Mouse (Mus musculus) CH12.LX (cell line): ENCODE data around the gene Trim15. TPM values are rescaled to one million over a fixed set of nuclear protein-coding genes. Genes with fewer than 3 reads are reported as not detected.

Experiments
- DNase-seq: peaks from one replicate; pipeline ENCODE4 v3.0.0-alpha.2; 2013; ENCODE audit errors: extremely low read depth
- H3K27ac ChIP-seq: 2 replicates; pipeline ENCODE4 v1.5.1; 2012; ENCODE audit warnings: low read depth, mild to moderate bottlenecking, control low read depth, moderate library complexity; ENCODE audit not compliant: insufficient read depth
- H3K27me3 ChIP-seq: replicated peaks from 2 replicates; pipeline ENCODE3; 2012; ENCODE audit warnings: inconsistent platforms
- H3K36me3 ChIP-seq, 2 experiments: replicated peaks in 1 of 2; 2 replicates each; pipeline versions ENCODE3 to v1.6.1; 2012; ENCODE audit warnings: inconsistent platforms in 1 of 2, low read length in 1 of 2, mild to moderate bottlenecking in 1 of 2, mixed read lengths in 1 of 2, moderate library complexity in 1 of 2; ENCODE audit not compliant: control insufficient read depth in 1 of 2, insufficient read depth in 1 of 2
- H3K4me1 ChIP-seq, 2 experiments: 2 replicates each; pipeline ENCODE4 v1.6.1; 2012; ENCODE audit warnings: inconsistent platforms in 1 of 2, moderate library complexity in 1 of 2; ENCODE audit not compliant: insufficient read depth in 2 of 2, control insufficient read depth in 1 of 2
- H3K4me2 ChIP-seq: 2 replicates; pipeline ENCODE4 v1.6.1; 2012; ENCODE audit warnings: low read depth, mild to moderate bottlenecking, control low read depth; ENCODE audit not compliant: poor library complexity, insufficient read depth, severe bottlenecking
- H3K4me3 ChIP-seq, 3 experiments: fragments of 150-350 bp in 1 of 3; sonication (generic) in 1 of 3; replicated peaks in 1 of 3; 2 replicates each; pipeline versions ENCODE3 to v1.5.1; 2011 to 2012; ENCODE audit warnings: low read depth in 2 of 3, low read length in 2 of 3, mild to moderate bottlenecking in 2 of 3, moderate library complexity in 2 of 3, control low read depth in 1 of 3, improper control_type of control experiment in 1 of 3, inconsistent platforms in 1 of 3, mixed read lengths in 1 of 3; ENCODE audit not compliant: poor library complexity in 1 of 3
- H3K79me2 ChIP-seq: replicated peaks from 2 replicates; pipeline ENCODE4 v1.6.1; 2012; ENCODE audit warnings: mild to moderate bottlenecking, moderate library complexity; ENCODE audit not compliant: control insufficient read depth, poor library complexity, insufficient read depth, severe bottlenecking; ENCODE audit errors: extremely low read depth
- H3K9ac ChIP-seq: 2 replicates; pipeline ENCODE4 v1.6.1; 2012; ENCODE audit warnings: low read depth, mild to moderate bottlenecking, control low read depth, moderate library complexity; ENCODE audit not compliant: insufficient read depth
- H3K9me3 ChIP-seq: replicated peaks from 2 replicates; pipeline ENCODE3; 2012; ENCODE audit warnings: low read length, inconsistent platforms, mixed read lengths
- CHD1 ChIP-seq: IDR thresholded peaks from 2 replicates; pipeline ENCODE4 v1.6.1; 2012; ENCODE audit warnings: low read depth, low read length, improper control_type of control experiment, inconsistent platforms
- CTCF ChIP-seq, 2 experiments: IDR thresholded peaks in 1 of 2; conservative IDR thresholded peaks in 1 of 2; 2 replicates each; pipeline ENCODE4 v1.5.1; 2011 to 2012; ENCODE audit warnings: low read depth in 2 of 2, low read length in 2 of 2, improper control_type of control experiment in 1 of 2, inconsistent platforms in 1 of 2, mild to moderate bottlenecking in 1 of 2, moderate library complexity in 1 of 2
- ETS1 ChIP-seq: conservative IDR thresholded peaks from 2 replicates; pipeline ENCODE4 v1.6.1; 2012; ENCODE audit warnings: low read depth, mild to moderate bottlenecking, inconsistent platforms, low read length, improper control_type of control experiment, moderate library complexity
- HCFC1 ChIP-seq: IDR thresholded peaks from 2 replicates; pipeline ENCODE4 v1.6.1; 2012; ENCODE audit warnings: low read depth, mild to moderate bottlenecking, inconsistent platforms, low read length, improper control_type of control experiment
- IRF4 ChIP-seq: IDR thresholded peaks from 2 replicates; pipeline ENCODE4 v1.6.1; 2014; ENCODE audit warnings: low read depth, mild to moderate bottlenecking, inconsistent platforms, low read length, improper control_type of control experiment
- MAFK ChIP-seq: IDR thresholded peaks from 2 replicates; pipeline ENCODE4 v1.6.1; 2011; ENCODE audit warnings: low read length, improper control_type of control experiment; ENCODE audit not compliant: insufficient replicate concordance
- MAZ ChIP-seq: IDR thresholded peaks from 2 replicates; pipeline ENCODE4 v1.6.1; 2012; ENCODE audit warnings: low read depth, mild to moderate bottlenecking, inconsistent platforms, low read length, improper control_type of control experiment, moderate library complexity
- MXI1 ChIP-seq: IDR thresholded peaks from 2 replicates; pipeline ENCODE4 v1.6.1; 2011; ENCODE audit warnings: mild to moderate bottlenecking, low read depth, low read length, improper control_type of control experiment
- MYC ChIP-seq: IDR thresholded peaks from 2 replicates; pipeline ENCODE4 v1.6.1; 2011; ENCODE audit warnings: low read depth, mild to moderate bottlenecking, improper control_type of control experiment, low read length
- POLR2AphosphoS2 ChIP-seq: IDR thresholded peaks from 2 replicates; pipeline ENCODE4 v1.6.1; 2011; ENCODE audit warnings: low read depth, low read length, improper control_type of control experiment
- RAD21 ChIP-seq: IDR thresholded peaks from 2 replicates; pipeline ENCODE4 v1.6.1; 2011; ENCODE audit warnings: low read depth, mild to moderate bottlenecking, low read length, improper control_type of control experiment, moderate library complexity
- SIN3A ChIP-seq: IDR thresholded peaks from 2 replicates; pipeline ENCODE4 v1.6.1; 2012; ENCODE audit warnings: low read length, improper control_type of control experiment, inconsistent platforms
- USF2 ChIP-seq: conservative IDR thresholded peaks from 2 replicates; pipeline ENCODE4 v1.6.1; 2011; ENCODE audit warnings: low read depth, low read length, improper control_type of control experiment
- ZKSCAN1 ChIP-seq: IDR thresholded peaks from 2 replicates; pipeline ENCODE4 v1.6.1; 2012; ENCODE audit warnings: low read depth, inconsistent platforms, low read length, improper control_type of control experiment, borderline replicate concordance
- dilution Hi-C: fragments of 300-500 bp; cut with MboI; formaldehyde crosslinking; loops from 2 replicates; pipeline ENCODE4 v1.14.3; 2020; ENCODE audit warnings: low sequenced_read_pairs; ENCODE audit not compliant: extremely low pct_unique_long_range_greater_than_20kb, extremely low pct_ligation_motif_present
- in situ Hi-C: fragments of 300-500 bp; cut with MboI; formaldehyde crosslinking; loops from 3 replicates; pipeline ENCODE4 v1.14.3; 2019; ENCODE audit warnings: low sequenced_read_pairs, low pct_ligation_motif_present, low pct_unique_long_range_greater_than_20kb, mixed read lengths
- polyA plus RNA-seq: library from polyadenylated mRNA; unstranded; fragments of >175 nt; gene quantifications from 2 replicates; pipeline ENCODE4 v1.2.1, GENCODE M21; 2012; ENCODE audit warnings: low read depth; ENCODE audit not compliant: insufficient read length
- total RNA-seq, 2 experiments: library from RNA; depleted of rRNA; stranded (reverse); fragments of 300-350 nt in 1 of 2; fragments of >200 nt in 1 of 2; gene quantifications; 2 replicates each; pipeline ENCODE4 v1.2.3; 2012 to 2014

The Trim15 gene
- total and polyA plus RNA-seq, 3 experiments, result not detected

DNA sequence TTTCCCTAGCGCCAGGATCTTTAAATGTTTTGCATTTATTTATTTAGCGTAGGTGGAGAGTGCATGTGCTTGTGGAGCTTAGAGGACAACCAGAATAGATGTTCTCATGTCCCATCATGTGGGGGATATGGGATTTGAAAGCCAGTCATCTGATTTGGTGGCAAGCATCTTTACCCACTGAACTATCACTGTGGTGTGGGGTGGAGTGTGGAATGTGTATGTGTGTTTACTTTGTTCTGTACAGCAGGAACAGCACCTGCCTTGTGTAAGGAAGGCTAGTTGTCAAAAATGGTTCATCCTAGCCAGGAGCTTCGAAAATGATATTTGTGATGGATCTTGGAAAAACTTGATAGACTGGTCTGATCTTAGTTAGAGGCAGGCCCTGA lies 30.6 kb downstream of the Trim15 start:
- dilution Hi-C loops (no loop called here), in situ Hi-C loops (no loop called here)
- H3K4me2 ChIP-seq, result peak overlapping the region; percentile 82
- peaks cover 4 to 26% of the 10 kb centered on the region in 2 experiments for H3K4me1 ChIP-seq
- H3K27me3 ChIP-seq, result peaks cover 9% of the 10 kb centered on the region
- H3K27ac ChIP-seq, result peak overlapping the region; percentile 29; the same call in 1 of the 2 replicates
- DNase-seq, result no peak
- H3K9ac ChIP-seq, result peak overlapping the region; percentile 63
- peaks cover 3% of the 10 kb centered on the region for H3K79me2 ChIP-seq
- H3K4me3 ChIP-seq, result peak overlapping the region; percentile 34 to 68 (median 48)
- TF ChIP-seq ETS1, result peak; percentile 22; the same call in 1 of the 2 replicates
- TF ChIP-seq HCFC1, result no peak
- TF ChIP-seq SIN3A, result 0 out of 2 replicates have a peak, but pooled peaks have one; percentile 48
- TF ChIP-seq MAZ, result no peak
- peak; percentile 65; the same call in 1 of the 2 replicates for TF ChIP-seq MXI1
- peak; percentile 1; the same call in 1 of the 2 replicates for TF ChIP-seq MYC
- peak; percentile 75; the same call in 1 of the 2 replicates for TF ChIP-seq CHD1
- TF ChIP-seq, all 38 proteins: peak for 5
- no peaks in the 10 kb centered on the region for H3K9me3 ChIP-seq
- peaks cover under 1 to 16% of the 10 kb centered on the region in 2 experiments for H3K36me3 ChIP-seq

DNA sequence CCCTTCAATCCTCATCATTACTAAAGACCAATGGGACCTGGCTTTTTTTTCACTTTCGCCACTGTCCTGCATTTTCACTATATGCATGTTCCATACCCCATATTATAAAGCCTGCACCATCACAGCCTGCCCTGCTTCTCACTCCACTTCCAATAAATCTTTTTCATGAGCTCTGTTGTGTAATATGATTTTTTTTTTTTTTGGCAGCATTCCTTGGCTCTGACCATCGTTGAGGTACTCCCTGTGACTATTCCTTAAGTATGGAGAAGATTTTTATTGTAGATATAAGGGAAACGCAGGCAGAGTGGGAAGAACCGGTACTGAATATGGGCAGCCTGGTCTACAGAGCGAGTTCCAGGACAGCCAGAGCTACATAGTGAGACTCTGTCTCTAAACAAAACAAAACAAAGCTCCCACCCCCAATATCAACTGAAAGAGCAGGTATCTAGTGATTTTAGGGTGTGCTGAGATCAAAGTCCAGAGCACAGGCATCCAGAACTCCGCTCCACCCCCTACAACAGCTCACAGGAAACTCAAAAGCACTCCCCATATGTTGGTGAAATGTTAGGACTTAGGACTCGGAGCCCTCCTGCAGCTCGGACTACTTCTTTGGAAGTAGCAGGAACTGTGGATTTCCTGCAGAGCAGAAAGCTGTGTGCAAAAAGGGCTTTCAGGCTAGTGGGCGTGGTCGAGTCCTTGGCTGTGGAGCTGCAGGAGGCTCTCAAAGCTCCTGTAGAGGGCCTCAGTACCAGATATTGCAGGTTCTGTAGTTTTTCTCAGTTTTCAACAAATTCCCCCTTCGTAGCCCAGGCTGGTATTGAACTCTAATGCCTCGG lies 31.2 kb downstream of the Trim15 start:
- Histone ChIP-seq H3K79me2 (peaks cover 3% of the 10 kb centered on the region), H3K4me1 (peaks cover 4 to 26% of the 10 kb centered on the region in 2 experiments), H3K9ac (peak overlapping the region; percentile 63), H3K36me3 (peaks cover 0 to 9% of the 10 kb centered on the region in 2 experiments), H3K9me3 (no peaks in the 10 kb centered on the region), H3K4me2 (peak overlapping the region; percentile 82), H3K27me3 (peaks cover 9% of the 10 kb centered on the region), H3K27ac (no peak overlapping the region), H3K4me3 (peak overlapping the region; percentile 34 to 68 (median 48))
- DNase-seq, result peak; percentile 82
- in situ Hi-C loops (no loop called here), dilution Hi-C loops (no loop called here)
- peak; percentile 78 for TF ChIP-seq CHD1
- peak; percentile 51; the same call in 1 of the 2 replicates for TF ChIP-seq IRF4
- no peak for TF ChIP-seq MAFK
- TF ChIP-seq POLR2AphosphoS2, result no peak
- TF ChIP-seq MYC, result 0 out of 2 replicates have a peak, but pooled peaks have one; percentile 23
- TF ChIP-seq ZKSCAN1, result no peak
- peak in 1 of 2 experiments; percentile 61; a peak in 2 of 4 replicates for TF ChIP-seq CTCF (conservative IDR thresholded peaks at IDR 0.05 in 1 of 2, IDR thresholded peaks at IDR 0.05 in 1 of 2; ENCODE audit: low read depth in 2 of 2, low read length in 2 of 2)
- TF ChIP-seq RAD21, result peak; percentile 4
- no peak for TF ChIP-seq USF2
